Comparison of ENCODE assay signal across 18 mouse cellular contexts in genomic region chr13:14800246-14800645, GRCm38 (mm10).
A peak's percentile ranks its signal among the peaks of the same experiment; 100 is the strongest.
DNase-seq lines count a peak whose midpoint lies in the region; ATAC-seq lines count a peak whose summit lies in the region.
"Had no signal": no experiment of that assay in that cellular context is flagged by ENCODE, and none has a peak within 500 bp of the region (broad histone marks: within the 10 kb centered on the region; RNA-seq: fewer than 3 reads in every experiment).

No protein-coding gene starts in this region.

- ATAC-seq in heart, embryonic 11.5 days (replicated peaks; ENCODE audit: insufficient number of reproducible peaks, low FRiP score, low TSS enrichment) = no peak
- no peak for ATAC-seq in midbrain, embryonic 14.5 days (ENCODE audit: low FRiP score, low TSS enrichment)
- ATAC-seq in midbrain, embryonic 15.5 days (replicated peaks) = no peak
- ATAC-seq: forebrain, embryonic 16.5 days; intestine, embryonic 15.5 days had no signal

- no peaks in the 10 kb centered on the region for H3K9me3 ChIP-seq in heart, embryonic 11.5 days (replicated peaks; ENCODE audit: control insufficient read depth, low read length)
- no peaks in the 10 kb centered on the region for H3K9me3 ChIP-seq in midbrain, embryonic 14.5 days (ENCODE audit: control insufficient read depth, low read length)
- no peaks in the 10 kb centered on the region for H3K9me3 ChIP-seq in midbrain, embryonic 15.5 days
- H3K9me3 ChIP-seq: embryonic facial prominence, embryonic 15.5 days; hindbrain, embryonic 12.5 days; intestine, embryonic 15.5 days; kidney, embryonic 15.5 days; lung, embryonic 15.5 days had no signal

- H3K9ac ChIP-seq in heart, embryonic 11.5 days (ENCODE audit: low read depth, low read length) = no peak overlapping the region
- no peak overlapping the region for H3K9ac ChIP-seq in midbrain, embryonic 14.5 days (replicated peaks; ENCODE audit: low read length)
- no peak overlapping the region for H3K9ac ChIP-seq in midbrain, embryonic 15.5 days
- H3K9ac ChIP-seq: embryonic facial prominence, embryonic 15.5 days; hindbrain, embryonic 12.5 days; intestine, embryonic 15.5 days; kidney, embryonic 15.5 days; liver, embryonic 14.5 days; lung, embryonic 15.5 days had no signal

- DNase-seq in heart, adult 11 months = peak; percentile 87
- peak; percentile 18 for DNase-seq in midbrain, embryonic 14.5 days
- peak; percentile 3 for DNase-seq in ZHBTc4 (ENCODE audit: low read depth, low spot score)
- DNase-seq in heart, postnatal 14 days = peak; percentile 52 to 53
- no peak for DNase-seq in adrenal gland, adult 2 months
- DNase-seq: adrenal gland, postnatal 10 days; layer of hippocampus, postnatal 36 days; lung, postnatal 4 days had no signal

- no peaks in the 10 kb centered on the region for H3K27me3 ChIP-seq in heart, embryonic 11.5 days (ENCODE audit: control insufficient read depth, insufficient read depth, low read length)
- H3K27me3 ChIP-seq in midbrain, embryonic 14.5 days (ENCODE audit: control insufficient read depth, insufficient read depth, low read length) = no peaks in the 10 kb centered on the region
- no peaks in the 10 kb centered on the region for H3K27me3 ChIP-seq in midbrain, embryonic 15.5 days (replicated peaks)
- H3K27me3 ChIP-seq: embryonic facial prominence, embryonic 15.5 days; hindbrain, embryonic 12.5 days; intestine, embryonic 15.5 days; kidney, embryonic 15.5 days; lung, embryonic 15.5 days had no signal

- H3K27ac ChIP-seq in heart, embryonic 11.5 days (ENCODE audit: low read depth, low read length) = no peak overlapping the region
- no peak overlapping the region for H3K27ac ChIP-seq in midbrain, embryonic 14.5 days (replicated peaks; ENCODE audit: low read depth, low read length)
- no peak overlapping the region for H3K27ac ChIP-seq in midbrain, embryonic 15.5 days
- H3K27ac ChIP-seq: embryonic facial prominence, embryonic 15.5 days; hindbrain, embryonic 12.5 days; intestine, embryonic 15.5 days; kidney, embryonic 15.5 days; liver, embryonic 14.5 days; lung, embryonic 15.5 days; stomach, postnatal 0 days had no signal

- no peak overlapping the region for H3K4me2 ChIP-seq in heart, embryonic 11.5 days
- H3K4me2 ChIP-seq in midbrain, embryonic 14.5 days (ENCODE audit: low read length) = no peak overlapping the region
- no peak overlapping the region for H3K4me2 ChIP-seq in midbrain, embryonic 15.5 days
- H3K4me2 ChIP-seq: embryonic facial prominence, embryonic 15.5 days; hindbrain, embryonic 12.5 days; intestine, embryonic 15.5 days; kidney, embryonic 15.5 days; lung, embryonic 15.5 days had no signal

- no peaks in the 10 kb centered on the region for H3K36me3 ChIP-seq in heart, embryonic 11.5 days (ENCODE audit: control insufficient read depth, insufficient read depth, low read length)
- H3K36me3 ChIP-seq in midbrain, embryonic 14.5 days (ENCODE audit: control insufficient read depth, insufficient read depth, low read length) = no peaks in the 10 kb centered on the region
- H3K36me3 ChIP-seq in midbrain, embryonic 15.5 days (replicated peaks) = no peaks in the 10 kb centered on the region
- H3K36me3 ChIP-seq: embryonic facial prominence, embryonic 15.5 days; hindbrain, embryonic 12.5 days; intestine, embryonic 15.5 days; kidney, embryonic 15.5 days; lung, embryonic 15.5 days had no signal

- no peak overlapping the region for H3K4me3 ChIP-seq in heart, embryonic 11.5 days (ENCODE audit: low read depth, low read length)
- H3K4me3 ChIP-seq in midbrain, embryonic 14.5 days (replicated peaks; ENCODE audit: low read depth, low read length) = no peak overlapping the region
- H3K4me3 ChIP-seq in midbrain, embryonic 15.5 days = no peak overlapping the region
- H3K4me3 ChIP-seq: embryonic facial prominence, embryonic 15.5 days; hindbrain, embryonic 12.5 days; intestine, embryonic 15.5 days; kidney, embryonic 15.5 days; lung, embryonic 15.5 days had no signal

- H3K4me1 ChIP-seq in heart, embryonic 11.5 days (ENCODE audit: control insufficient read depth, insufficient read depth, low read length) = no peaks in the 10 kb centered on the region
- no peaks in the 10 kb centered on the region for H3K4me1 ChIP-seq in midbrain, embryonic 14.5 days (ENCODE audit: control insufficient read depth, insufficient read depth, low read length)
- H3K4me1 ChIP-seq in midbrain, embryonic 15.5 days = no peaks in the 10 kb centered on the region
- H3K4me1 ChIP-seq: embryonic facial prominence, embryonic 15.5 days; intestine, embryonic 15.5 days; kidney, embryonic 15.5 days; lung, embryonic 15.5 days had no signal

- intact Hi-C loops in heart, postnatal 14 days (cut with DNase I) = no loop called here
